ENCODE assay signal across 13 mouse cellular contexts in the genomic region with DNA sequence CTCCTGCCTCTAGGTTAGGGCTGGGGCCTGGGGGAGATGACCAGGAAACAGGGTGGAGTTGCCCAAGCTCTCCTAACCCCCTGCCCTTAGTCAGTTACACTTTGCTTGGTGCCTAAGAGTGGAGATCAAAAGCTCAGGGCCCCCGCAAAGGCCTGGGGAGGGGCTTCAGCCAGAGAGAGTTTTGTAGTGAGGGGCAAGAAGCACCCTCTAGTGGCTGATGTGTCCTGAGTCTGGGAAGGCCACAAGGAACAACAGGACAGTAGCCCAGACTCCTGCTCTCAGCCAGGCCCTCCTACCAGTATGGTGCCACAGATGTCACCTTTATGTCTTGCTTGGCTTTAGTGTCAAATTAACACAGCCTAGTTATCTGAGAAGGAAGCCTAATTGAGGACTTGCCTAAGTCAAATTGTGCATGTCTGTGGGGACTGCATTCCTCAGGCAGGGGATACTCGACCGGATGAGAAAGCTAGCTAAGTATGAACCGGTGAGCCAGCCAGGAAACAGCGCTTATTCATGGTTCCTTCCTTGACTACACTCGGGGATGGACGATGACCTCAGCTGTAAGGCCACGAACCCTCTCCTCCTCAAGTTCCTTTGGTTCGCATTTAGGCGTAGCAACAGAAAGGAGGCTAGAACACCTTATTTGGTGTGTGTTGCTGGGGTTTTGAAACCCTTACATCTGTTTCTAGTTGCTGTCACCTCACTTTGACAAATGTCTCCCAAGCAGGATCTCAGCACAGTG. TPM values are rescaled to one million over a fixed set of nuclear protein-coding genes. Genes with fewer than 3 reads are reported as not detected.
DNase-seq lines count a peak whose midpoint lies in the region; ATAC-seq and TF ChIP-seq lines count a peak whose summit lies in the region.
"Had no signal": no experiment of that assay in that cellular context is flagged by ENCODE, and none has a peak within 500 bp of the region (broad histone marks: within the 10 kb centered on the region; RNA-seq: fewer than 3 reads in every experiment).

No protein-coding gene starts in this region.

- 0 out of 2 replicates have a peak, but pooled peaks have one; percentile 2 for TF ChIP-seq CTCF in lung, adult 2 months (IDR thresholded peaks at IDR 0.05; ENCODE audit: insufficient read depth, low read length)

- no peak overlapping the region for H3K27ac ChIP-seq in heart, embryonic 12.5 days (ENCODE audit: poor library complexity, severe bottlenecking)
- H3K27ac ChIP-seq in kidney, embryonic 15.5 days = peak overlapping the region; percentile 76
- H3K27ac ChIP-seq: limb, embryonic 13.5 days had no signal

- H3K4me2 ChIP-seq in heart, embryonic 12.5 days = no peak overlapping the region
- H3K4me2 ChIP-seq in kidney, embryonic 15.5 days = no peak overlapping the region
- H3K4me2 ChIP-seq: limb, embryonic 13.5 days had no signal

- 45% methylated on average over 10 of the region's 10 CpGs for WGBS in heart, embryonic 12.5 days
- WGBS in lung, adult 2 months = 33% methylated on average over 10 of the region's 10 CpGs
- WGBS in kidney, embryonic 15.5 days = 41% methylated on average over 10 of the region's 10 CpGs

- ATAC-seq in heart, embryonic 12.5 days (ENCODE audit: insufficient number of reproducible peaks, low FRiP score) = no peak
- no peak for ATAC-seq in kidney, embryonic 15.5 days (replicated peaks; ENCODE audit: low FRiP score)

- peaks cover 44% of the 10 kb centered on the region for H3K27me3 ChIP-seq in heart, embryonic 12.5 days (replicated peaks)
- peaks cover 53% of the 10 kb centered on the region for H3K27me3 ChIP-seq in kidney, embryonic 15.5 days

- H3K4me1 ChIP-seq in heart, embryonic 12.5 days (replicated peaks) = peaks cover 27% of the 10 kb centered on the region
- peaks cover 7% of the 10 kb centered on the region; the same call in 1 of the 2 replicates for H3K4me1 ChIP-seq in lung, adult 2 months (ENCODE audit: control insufficient read depth, insufficient read depth, low read length)
- H3K4me1 ChIP-seq in kidney, embryonic 15.5 days = peaks cover 60% of the 10 kb centered on the region

- no peak overlapping the region for H3K9ac ChIP-seq in heart, embryonic 12.5 days
- H3K9ac ChIP-seq in kidney, embryonic 15.5 days = no peak overlapping the region
- H3K9ac ChIP-seq: limb, embryonic 13.5 days had no signal

- no peaks in the 10 kb centered on the region for H3K9me3 ChIP-seq in heart, embryonic 12.5 days (replicated peaks)
- H3K9me3 ChIP-seq in kidney, embryonic 15.5 days (replicated peaks) = no peaks in the 10 kb centered on the region
- H3K9me3 ChIP-seq: limb, embryonic 13.5 days had no signal

- DNase-seq in heart, adult 11 months = peak; percentile 92
- DNase-seq in lung, adult 2 months = no peak
- DNase-seq in lung, postnatal 36 days = no peak
- DNase-seq in ES-CJ7 (ENCODE audit: low read depth, low spot score) = peak; percentile 58
- no peak for DNase-seq in left cerebral cortex, adult 18-20 months (ENCODE audit: low spot score in 2 of 2)
- no peak for DNase-seq in cerebellum, adult 18-20 months
- DNase-seq: cerebellum, adult 9-10 months had no signal

- no peak for TF ChIP-seq POLR2A in lung, adult 2 months (IDR thresholded peaks at IDR 0.05; ENCODE audit: borderline replicate concordance, extremely low read depth, low read depth, low read length)

- H3K4me3 ChIP-seq in heart, embryonic 12.5 days = no peak overlapping the region
- no peak overlapping the region for H3K4me3 ChIP-seq in lung, adult 2 months (replicated peaks; ENCODE audit: extremely low read depth, low read depth, low read length)
- no peak overlapping the region for H3K4me3 ChIP-seq in kidney, embryonic 15.5 days (replicated peaks)
- H3K4me3 ChIP-seq: limb, embryonic 13.5 days; myocyte had no signal

- H3K36me3 ChIP-seq in heart, embryonic 12.5 days = no peaks in the 10 kb centered on the region
- peaks cover under 1% of the 10 kb centered on the region; the same call in 1 of the 2 replicates for H3K36me3 ChIP-seq in kidney, embryonic 15.5 days

RNA-seq across cellular contexts. Expression of a gene that starts 2.7 kb away (rescaled TPM):
- polyA plus RNA-seq in heart, embryonic 12.5 days (2016; fragmentation: Nextera tagmentation; extraction: Ambion mirVana) = 24.0 and 25.4 TPM in 2 replicates
- polyA plus RNA-seq in lung, adult 2 months (2012; rRNA removed) = 32.2 and 36.4 TPM in 2 replicates
- polyA plus RNA-seq in kidney, embryonic 15.5 days (2015; fragmentation: Nextera tagmentation; extraction: Ambion mirVana) = 22.3 and 28.7 TPM in 2 replicates
- total RNA-seq in left cerebral cortex, adult 18-20 months (2021) = 10 to 100 TPM; 49.8 to 58.4 TPM

RNA-seq across cellular contexts. Expression of a gene that starts 2.9 kb away (rescaled TPM):
- polyA plus RNA-seq in heart, embryonic 12.5 days (2016; fragmentation: Nextera tagmentation; extraction: Ambion mirVana) = not detected in 2 replicates
- 0.09 TPM in 1 of 2 replicates, not detected in the other for polyA plus RNA-seq in lung, adult 2 months (2012; rRNA removed)
- polyA plus RNA-seq in kidney, embryonic 15.5 days (2015; fragmentation: Nextera tagmentation; extraction: Ambion mirVana) = not detected in 2 replicates
- not detected for total RNA-seq in left cerebral cortex, adult 18-20 months (2021)
- total RNA-seq: gastrocnemius, postnatal 4 days had no signal
- polyA plus RNA-seq: large intestine, adult 2 months; limb, embryonic 13.5 days had no signal

RNA-seq across cellular contexts. Expression of a gene that starts 20.3 kb away (rescaled TPM):
- 11.9 and 14.0 TPM in 2 replicates for polyA plus RNA-seq in heart, embryonic 12.5 days (2016; fragmentation: Nextera tagmentation; extraction: Ambion mirVana)
- 40.0 and 45.6 TPM in 2 replicates for polyA plus RNA-seq in lung, adult 2 months (2012; rRNA removed)
- polyA plus RNA-seq in kidney, embryonic 15.5 days (2015; fragmentation: Nextera tagmentation; extraction: Ambion mirVana) = 6.2 and 7.8 TPM in 2 replicates
- total RNA-seq in left cerebral cortex, adult 18-20 months (2021) = 10 to 100 TPM; 26.8 to 33.4 TPM

RNA-seq across cellular contexts. Expression of a gene that starts 24.4 kb away (rescaled TPM):
- polyA plus RNA-seq in heart, embryonic 12.5 days (2016; fragmentation: Nextera tagmentation; extraction: Ambion mirVana) = 56.5 and 62.1 TPM in 2 replicates
- 5.8 and 5.9 TPM in 2 replicates for polyA plus RNA-seq in lung, adult 2 months (2012; rRNA removed)
- polyA plus RNA-seq in kidney, embryonic 15.5 days (2015; fragmentation: Nextera tagmentation; extraction: Ambion mirVana) = 1.5 and 2.1 TPM in 2 replicates
- total RNA-seq in left cerebral cortex, adult 18-20 months (2021) = 10 to 100 TPM; 18.9 to 20.8 TPM

RNA-seq across cellular contexts. Expression of a gene that starts 31.2 kb away (rescaled TPM):
- polyA plus RNA-seq in heart, embryonic 12.5 days (2016; fragmentation: Nextera tagmentation; extraction: Ambion mirVana) = 278 and 280 TPM in 2 replicates
- 20.3 and 43.0 TPM in 2 replicates for polyA plus RNA-seq in lung, adult 2 months (2012; rRNA removed)
- 387 and 455 TPM in 2 replicates for polyA plus RNA-seq in kidney, embryonic 15.5 days (2015; fragmentation: Nextera tagmentation; extraction: Ambion mirVana)
- 100 to 1,000 TPM; 162 to 191 TPM for total RNA-seq in left cerebral cortex, adult 18-20 months (2021)

Comparison
In these comparisons a context has a peak if more than half of its experiments do, and no peak if none do; other contexts are left out.
1. DNase-seq: peak in heart, adult 11 months (single experiment) and ES-CJ7 (single experiment); none in lung, adult 2 months (single experiment), lung, postnatal 36 days (single experiment), left cerebral cortex, adult 18-20 months (0 of 2) and cerebellum, adult 18-20 months (0 of 2).